Mouse (Mus musculus) MEL (cell line): ENCODE measurements around the gene Khk. TPM values are rescaled to one million over a fixed set of nuclear protein-coding genes. Genes with fewer than 3 reads are reported as not detected.

Source experiments
- DNase-seq: peaks from one replicate; pipeline ENCODE4 v3.0.0; 2011; ENCODE audit warnings: low read depth, low spot score
- H3K27ac ChIP-seq: 2 replicates; pipeline ENCODE4 v1.5.1; 2012; ENCODE audit warnings: low read depth, mild to moderate bottlenecking, control low read depth, low read length, moderate library complexity; ENCODE audit not compliant: control insufficient read depth
- H3K27me3 ChIP-seq, 2 experiments: fragments of 150-350 bp in 1 of 2; sonication (generic) in 1 of 2; 2 replicates each; pipeline ENCODE4 v1.6.1; 2012; ENCODE audit warnings: low read length in 2 of 2, mild to moderate bottlenecking in 2 of 2, improper control_type of control experiment in 1 of 2, moderate library complexity in 1 of 2; ENCODE audit not compliant: insufficient read depth in 2 of 2, control insufficient read depth in 1 of 2
- H3K36me3 ChIP-seq, 2 experiments: 2 replicates each; pipeline ENCODE4 v1.6.1; 2012 to 2014; ENCODE audit warnings: low read length in 2 of 2, improper control_type of control experiment in 1 of 2, inconsistent platforms in 1 of 2, mild to moderate bottlenecking in 1 of 2; ENCODE audit not compliant: insufficient read depth in 2 of 2, control insufficient read depth in 1 of 2
- H3K4me1 ChIP-seq, 2 experiments: fragments of 150-350 bp in 1 of 2; sonication (generic) in 1 of 2; 2 replicates each; pipeline ENCODE4 v1.6.1; 2012; ENCODE audit warnings: low read length in 2 of 2, improper control_type of control experiment in 1 of 2, mild to moderate bottlenecking in 1 of 2; ENCODE audit not compliant: insufficient read depth in 2 of 2, control insufficient read depth in 1 of 2
- H3K4me3 ChIP-seq, 2 experiments: fragments of 150-350 bp in 1 of 2; sonication (generic) in 1 of 2; 2 replicates each; pipeline ENCODE4 v1.5.1; 2012; ENCODE audit warnings: low read depth in 2 of 2, low read length in 2 of 2, mild to moderate bottlenecking in 2 of 2, moderate library complexity in 2 of 2, control low read depth in 1 of 2, improper control_type of control experiment in 1 of 2; ENCODE audit not compliant: control insufficient read depth in 1 of 2, insufficient read depth in 1 of 2
- H3K79me2 ChIP-seq: 2 replicates; pipeline ENCODE4 v1.6.1; 2012; ENCODE audit warnings: mild to moderate bottlenecking, low read length, moderate library complexity; ENCODE audit not compliant: control insufficient read depth, poor library complexity, insufficient read depth
- H3K9ac ChIP-seq: 2 replicates; pipeline ENCODE4 v1.6.1; 2012; ENCODE audit warnings: low read depth, mild to moderate bottlenecking, control low read depth, low read length, moderate library complexity; ENCODE audit not compliant: control insufficient read depth, poor library complexity, severe bottlenecking
- H3K9me3 ChIP-seq: fragments of 150-350 bp; sonication (generic); replicated peaks from 2 replicates; pipeline ENCODE4 v1.6.1; 2012; ENCODE audit warnings: mild to moderate bottlenecking, low read length, improper control_type of control experiment, moderate library complexity; ENCODE audit not compliant: insufficient read depth
- BHLHE40 ChIP-seq: IDR thresholded peaks from 2 replicates; pipeline ENCODE4 v1.6.1; 2012; ENCODE audit warnings: low read depth, mild to moderate bottlenecking, inconsistent platforms, low read length, improper control_type of control experiment, borderline replicate concordance
- CHD1 ChIP-seq: IDR thresholded peaks from 2 replicates; pipeline ENCODE4 v1.6.1; 2012; ENCODE audit warnings: low read depth, mild to moderate bottlenecking, inconsistent platforms, low read length, improper control_type of control experiment
- CHD2 ChIP-seq: IDR thresholded peaks from 2 replicates; pipeline ENCODE4 v1.6.1; 2011; ENCODE audit warnings: low read length, improper control_type of control experiment
- ELF1 ChIP-seq: IDR thresholded peaks from 2 replicates; pipeline ENCODE4 v1.6.1; 2014; ENCODE audit warnings: low read depth, mild to moderate bottlenecking, inconsistent platforms, low read length, improper control_type of control experiment, moderate library complexity
- EP300 ChIP-seq, 2 experiments: IDR thresholded peaks; 2 replicates each; pipeline ENCODE4 v1.6.1; 2011; ENCODE audit warnings: improper control_type of control experiment in 2 of 2, low read length in 2 of 2, low read depth in 1 of 2, mild to moderate bottlenecking in 1 of 2
- GABPA ChIP-seq: IDR thresholded peaks from 2 replicates; pipeline ENCODE4 v1.6.1; 2012; ENCODE audit warnings: low read depth, mild to moderate bottlenecking, inconsistent platforms, low read length, improper control_type of control experiment, moderate library complexity
- GATA1 ChIP-seq: IDR thresholded peaks from 2 replicates; pipeline ENCODE4 v1.6.1; 2011; ENCODE audit warnings: low read depth, low read length, improper control_type of control experiment
- HCFC1 ChIP-seq: IDR thresholded peaks from 2 replicates; pipeline ENCODE4 v1.6.1; 2012; ENCODE audit warnings: low read depth, mild to moderate bottlenecking, inconsistent platforms, low read length, improper control_type of control experiment, moderate library complexity
- JUND ChIP-seq: IDR thresholded peaks from 2 replicates; pipeline ENCODE4 v1.6.1; 2011; ENCODE audit warnings: low read depth, mild to moderate bottlenecking, improper control_type of control experiment, low read length
- MAFK ChIP-seq: IDR thresholded peaks from 2 replicates; pipeline ENCODE4 v1.6.1; 2011; ENCODE audit warnings: low read depth, mild to moderate bottlenecking, low read length, improper control_type of control experiment, borderline replicate concordance
- MAZ ChIP-seq: IDR thresholded peaks from 2 replicates; pipeline ENCODE4 v1.6.1; 2012; ENCODE audit warnings: low read depth, mild to moderate bottlenecking, inconsistent platforms, low read length, improper control_type of control experiment
- MEF2A ChIP-seq: IDR thresholded peaks from 2 replicates; pipeline ENCODE4 v1.6.1; 2014; ENCODE audit warnings: low read depth, mild to moderate bottlenecking, inconsistent platforms, low read length, improper control_type of control experiment; ENCODE audit not compliant: poor library complexity, insufficient replicate concordance, severe bottlenecking; ENCODE audit errors: extremely low read depth
- MXI1 ChIP-seq: IDR thresholded peaks from 2 replicates; pipeline ENCODE4 v1.6.1; 2011; ENCODE audit warnings: mild to moderate bottlenecking, low read depth, low read length, improper control_type of control experiment
- MYC ChIP-seq: IDR thresholded peaks from 2 replicates; pipeline ENCODE4 v1.6.1; 2011; ENCODE audit warnings: low read depth, mild to moderate bottlenecking, low read length, improper control_type of control experiment, moderate library complexity
- NRF1 ChIP-seq: IDR thresholded peaks from 2 replicates; pipeline ENCODE4 v1.6.1; 2014; ENCODE audit warnings: low read depth, mild to moderate bottlenecking, inconsistent platforms, low read length, improper control_type of control experiment, moderate library complexity; ENCODE audit not compliant: poor library complexity, insufficient read depth, severe bottlenecking
- POLR2A ChIP-seq, 2 experiments: IDR thresholded peaks; 2 replicates each; pipeline ENCODE4 v1.6.1; 2011 to 2012; ENCODE audit warnings: low read length in 2 of 2, mild to moderate bottlenecking in 2 of 2, control low read depth in 1 of 2, improper control_type of control experiment in 1 of 2, low read depth in 1 of 2, moderate library complexity in 1 of 2; ENCODE audit not compliant: control insufficient read depth in 1 of 2, insufficient read depth in 1 of 2, poor library complexity in 1 of 2
- POLR2AphosphoS5 ChIP-seq: IDR thresholded peaks from 2 replicates; pipeline ENCODE4 v1.6.1; 2012; ENCODE audit warnings: low read depth, borderline replicate concordance, mild to moderate bottlenecking, inconsistent platforms, low read length, moderate library complexity, mixed read lengths
- SMC3 ChIP-seq: IDR thresholded peaks from 2 replicates; pipeline ENCODE4 v1.6.1; 2011; ENCODE audit warnings: low read depth, low read length, improper control_type of control experiment
- TCF12 ChIP-seq: IDR thresholded peaks from 2 replicates; pipeline ENCODE4 v1.6.1; 2014; ENCODE audit warnings: low read depth, mild to moderate bottlenecking, inconsistent platforms, low read length, improper control_type of control experiment, moderate library complexity
- UBTF ChIP-seq: IDR thresholded peaks from 2 replicates; pipeline ENCODE4 v1.6.1; 2012; ENCODE audit warnings: low read depth, mild to moderate bottlenecking, inconsistent platforms, low read length, improper control_type of control experiment, moderate library complexity, borderline replicate concordance; ENCODE audit not compliant: insufficient read depth
- USF1 ChIP-seq: IDR thresholded peaks from 2 replicates; pipeline ENCODE4 v1.6.1; 2014; ENCODE audit warnings: low read depth, mild to moderate bottlenecking, inconsistent platforms, low read length, improper control_type of control experiment, moderate library complexity
- USF2 ChIP-seq, 2 experiments: IDR thresholded peaks; 2 replicates each; pipeline ENCODE4 v1.6.1; 2011 to 2012; ENCODE audit warnings: improper control_type of control experiment in 2 of 2, low read length in 2 of 2, borderline replicate concordance in 1 of 2, inconsistent platforms in 1 of 2, low read depth in 1 of 2, mild to moderate bottlenecking in 1 of 2; ENCODE audit not compliant: insufficient read depth in 1 of 2
- ZC3H11A ChIP-seq: IDR thresholded peaks from 2 replicates; pipeline ENCODE4 v1.6.1; 2012; ENCODE audit warnings: low read depth, mild to moderate bottlenecking, inconsistent platforms, low read length, improper control_type of control experiment
- polyA plus RNA-seq, 2 experiments: library from polyadenylated mRNA; stranded (reverse) in 1 of 2; unstranded in 1 of 2; fragments of >175 nt in 1 of 2; fragments of >200 nt in 1 of 2; gene quantifications; 2 replicates each; pipeline versions ENCODE4 v1.2.1 to v1.2.4; 2012; ENCODE audit warnings: low replicate concordance in 2 of 2, low read depth in 1 of 2; ENCODE audit not compliant: insufficient read length in 2 of 2, insufficient read depth in 1 of 2, missing spikeins in 1 of 2
- total RNA-seq: library from RNA; depleted of rRNA; stranded (reverse); fragments of 300-350 nt; gene quantifications from 2 replicates; pipeline ENCODE4 v1.2.3, GENCODE M21; 2012

Gene Khk
- total and polyA plus RNA-seq, 3 experiments: 308 to 461 TPM; not detected in 1

- TF ChIP-seq SMC3 (no peak), MXI1 (no peak), NRF1 (no peak), ZC3H11A (no peak), USF1 (no peak), ELF1 (no peak), BHLHE40 (no peak), EP300 (IDR thresholded peaks at IDR 0.05; ENCODE audit: low read depth in 1 of 2, low read length in 2 of 2) (no peak), TCF12 (no peak), MEF2A (no peak), MAZ (no peak), UBTF (no peak), CHD1 (no peak), JUND (no peak), USF2 (IDR thresholded peaks at IDR 0.05; ENCODE audit: borderline replicate concordance in 1 of 2, insufficient read depth in 1 of 2, low read depth in 1 of 2, low read length in 2 of 2) (no peak), MAFK (no peak), POLR2AphosphoS5 (no peak), GABPA (no peak)
- TF ChIP-seq, all 39 proteins: peak for 0
- no peak for DNase-seq
- Histone ChIP-seq H3K36me3 (peaks cover 0 to 21% of the 10 kb centered on the region in 2 experiments; a peak in 2 of 4 replicates), H3K27me3 (no peaks in the 10 kb centered on the region), H3K9me3 (no peaks in the 10 kb centered on the region), H3K9ac (no peak overlapping the region), H3K4me3 (no peak overlapping the region), H3K79me2 (peaks cover 14% of the 10 kb centered on the region), H3K4me1 (peaks cover 21 to 37% of the 10 kb centered on the region in 2 experiments), H3K27ac (no peak overlapping the region)
Measured at GRCm38 (mm10) chr5:30918691-30919090, 2.5 kb upstream of the Khk start.

- Histone ChIP-seq H3K4me3 (peak overlapping the region; percentile 60 to 89), H3K27ac (no peak overlapping the region), H3K36me3 (peaks cover 0 to 16% of the 10 kb centered on the region in 2 experiments; a peak in 2 of 4 replicates), H3K9ac (peak overlapping the region; percentile 56), H3K27me3 (no peaks in the 10 kb centered on the region), H3K9me3 (no peaks in the 10 kb centered on the region), H3K79me2 (peaks cover 14% of the 10 kb centered on the region), H3K4me1 (peaks cover 13 to 28% of the 10 kb centered on the region in 2 experiments)
- TF ChIP-seq MEF2A (no peak), POLR2A (IDR thresholded peaks at IDR 0.05; ENCODE audit: control insufficient read depth in 1 of 2, insufficient read depth in 1 of 2, low read depth in 1 of 2, low read length in 2 of 2, poor library complexity in 1 of 2) (0 out of 4 replicates have a peak, but pooled peaks of 1 of the 2 experiments have one; percentile 27), HCFC1 (no peak), GATA1 (no peak), MYC (0 out of 2 replicates have a peak, but pooled peaks have one; percentile 36), CHD2 (peak; percentile 14; the same call in 1 of the 2 replicates)
- no peak for DNase-seq
Measured at GRCm38 (mm10) chr5:30919831-30920614, 1.2 kb upstream of the Khk start.
